Mouse (Mus musculus) induced T-regulatory cell, adult 2 months (primary cell): Measurements from ENCODE around the gene Mfsd8.
"Not testable (repeated sequence)": the region's sequence is repeated elsewhere in the genome, so short reads cannot be mapped to it uniquely, and the experiment has no call there.

Source experiments
- DNase-seq: peaks from one replicate; pipeline ENCODE4 v3.0.0-alpha.2; 2012; ENCODE audit warnings: low read depth

The Mfsd8 gene

DNA sequence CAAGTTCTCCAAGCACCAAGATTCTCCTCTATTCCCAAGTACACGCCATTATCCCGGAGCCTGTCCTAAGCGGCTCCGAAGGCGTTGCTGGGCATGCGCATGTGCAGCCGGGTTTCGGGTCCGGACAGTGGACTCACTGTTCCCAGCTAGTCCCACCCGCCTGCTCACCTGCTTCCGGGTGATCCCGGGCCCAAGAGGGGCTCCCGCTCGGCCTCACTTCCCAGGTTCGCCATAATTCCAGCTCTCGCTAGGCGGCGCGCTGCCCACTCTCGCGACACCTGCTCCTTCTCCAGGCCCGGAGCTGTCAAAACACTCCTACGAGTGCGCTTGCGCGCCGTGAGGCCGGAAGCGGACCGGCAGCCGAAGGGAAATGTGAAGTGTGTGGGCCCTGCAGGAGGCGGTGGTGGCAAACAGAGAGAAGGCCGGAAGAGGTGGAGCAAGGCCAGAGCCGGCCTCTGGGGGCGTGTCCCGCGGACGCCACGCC lies at the start of gene Mfsd8:
Mfsd8 (minus strand) TSS at position 414 of the 484 bp plus-strand sequence.
- DNase-seq: peak; percentile 98

DNA sequence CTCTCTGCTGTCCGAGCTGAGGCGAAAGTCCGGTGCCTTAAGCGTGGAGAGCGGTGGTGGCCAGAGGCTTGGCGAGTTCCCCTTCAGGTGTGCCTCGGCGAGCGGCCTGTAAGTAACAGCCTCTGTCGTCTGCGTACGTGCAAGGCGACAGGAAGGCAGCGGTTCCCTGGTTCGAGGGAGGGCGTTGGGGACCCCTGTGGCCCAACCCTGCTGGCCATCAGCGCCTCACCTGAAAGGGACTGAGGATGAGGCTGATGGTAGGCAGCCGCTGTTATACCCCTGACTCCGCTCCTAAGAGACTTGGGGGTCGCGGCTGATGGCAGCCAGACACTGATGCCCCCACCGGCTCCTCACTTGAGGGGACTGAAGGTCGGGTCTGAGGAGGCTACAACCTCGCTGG lies 47.6 kb upstream of the Mfsd8 start:
- DNase-seq: peak; percentile 66

DNA sequence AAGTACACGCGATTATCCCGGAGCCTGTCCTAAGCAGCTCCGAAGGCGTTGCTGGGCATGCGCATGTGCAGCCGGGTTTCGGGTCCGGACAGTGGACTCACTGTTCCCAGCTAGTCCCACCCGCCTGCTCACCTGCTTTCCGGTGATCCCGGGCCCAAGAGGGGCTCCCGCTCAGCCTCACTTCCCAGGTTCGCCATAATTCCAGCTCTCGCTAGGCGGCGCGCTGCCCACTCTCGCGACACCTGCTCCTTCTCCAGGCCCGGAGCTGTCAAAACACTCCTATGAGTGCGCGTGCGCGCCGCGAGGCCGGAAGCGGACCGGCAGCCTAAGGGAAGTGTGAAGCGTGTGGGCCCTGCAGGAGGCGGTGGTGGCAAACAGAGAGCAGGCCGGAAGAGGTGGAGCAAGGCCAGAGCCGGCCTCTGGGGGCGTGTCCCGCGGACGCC lies 47.2 kb upstream of the Mfsd8 start:
- peak; percentile 98 for DNase-seq

DNA sequence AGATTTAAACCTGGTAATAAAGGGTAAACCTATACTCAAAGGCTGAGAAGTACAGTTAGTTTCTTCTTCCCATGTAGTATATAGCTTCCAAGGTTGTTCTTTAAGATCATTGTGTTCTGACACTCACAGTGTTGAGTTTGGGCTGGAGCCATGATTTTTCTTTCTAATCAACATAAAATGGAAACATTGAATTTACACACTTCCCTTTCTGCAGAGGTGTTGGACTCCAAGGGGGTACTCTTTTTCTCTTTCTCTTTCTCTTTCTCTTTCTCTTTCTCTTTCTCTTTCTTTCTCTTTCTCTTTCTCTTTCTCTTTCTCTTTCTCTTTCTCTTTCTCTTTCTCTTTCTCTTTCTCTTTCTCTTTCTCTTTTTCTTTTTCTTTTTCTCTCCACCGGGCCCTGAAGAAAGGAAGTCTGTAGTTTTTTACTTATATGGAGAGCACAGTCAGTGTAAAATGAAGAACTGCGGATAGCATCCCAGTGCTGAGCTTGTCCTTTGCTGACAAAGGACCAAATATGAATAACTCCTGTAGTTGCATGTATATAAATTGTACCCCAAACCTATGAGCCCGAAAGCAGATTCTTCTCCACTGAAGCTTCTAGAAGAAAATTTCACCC lies 6.5 kb upstream of the Mfsd8 start:
- DNase-seq: peak; percentile 45

DNA sequence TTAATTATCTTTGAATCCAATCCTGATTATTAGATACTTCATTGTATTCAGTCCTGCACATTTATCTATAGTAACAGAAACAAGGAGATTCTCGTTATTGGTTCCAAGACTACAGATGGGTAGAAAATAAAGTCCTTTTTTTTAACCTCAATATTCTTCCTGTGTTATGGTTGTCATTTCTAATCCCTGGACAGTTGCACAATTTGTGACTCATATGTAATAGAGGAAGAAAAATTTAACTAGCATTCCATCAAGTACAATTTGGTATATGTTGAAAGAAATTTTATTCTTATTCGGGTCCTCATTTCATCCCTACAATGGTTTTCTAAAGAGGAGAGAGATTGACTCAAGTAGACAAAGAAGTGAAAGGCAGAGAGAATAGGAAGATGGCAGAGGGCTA lies 1.2 kb upstream of the Mfsd8 start:
- DNase-seq: not testable (repeated sequence)

DNA sequence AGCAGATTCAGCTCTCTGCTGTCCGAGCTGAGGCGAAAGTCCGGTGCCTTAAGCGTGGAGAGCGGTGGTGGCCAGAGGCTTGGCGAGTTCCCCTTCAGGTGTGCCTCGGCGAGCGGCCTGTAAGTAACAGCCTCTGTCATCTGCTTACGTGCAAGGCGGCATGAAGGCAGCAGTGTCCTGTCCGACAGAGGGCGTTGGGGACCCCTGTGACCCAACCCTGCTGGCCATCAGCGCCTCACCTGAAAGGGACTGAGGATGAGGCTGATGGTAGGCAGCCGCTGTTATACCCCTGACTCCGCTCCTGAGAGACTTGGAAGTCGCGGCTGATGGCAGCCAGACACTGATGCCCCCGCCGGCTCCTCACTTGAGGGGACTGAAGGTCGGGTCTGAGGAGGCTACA lies 332 bp upstream of the Mfsd8 start:
- peak; percentile 74 for DNase-seq

DNA sequence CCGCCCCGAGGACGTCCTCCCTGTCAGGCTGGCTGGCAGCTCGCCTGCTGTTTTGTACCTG lies 101 bp upstream of the Mfsd8 start, which contains the start of gene Abhd18:
Abhd18 (plus strand) TSS at position 14 of the 61 bp plus-strand sequence.
- DNase-seq: not testable (repeated sequence)

DNA sequence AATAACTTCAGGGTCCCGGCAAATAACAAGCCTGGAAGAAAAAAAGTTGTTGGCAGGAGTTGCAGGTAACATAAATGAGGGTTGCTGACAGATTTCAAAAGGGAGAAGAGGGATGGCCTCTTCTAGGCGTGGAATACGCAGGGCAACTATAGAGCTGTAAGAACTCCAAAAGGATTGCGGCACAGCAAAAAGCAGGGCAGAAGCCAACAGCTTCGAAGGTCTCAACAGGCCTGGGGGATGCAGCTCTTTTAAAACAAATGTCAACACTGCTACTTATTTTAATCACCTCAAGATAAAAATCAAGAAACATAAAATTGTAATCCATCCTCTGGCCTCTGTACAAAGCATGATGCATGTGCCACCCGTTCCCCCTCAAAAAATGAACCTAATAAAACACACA lies 1.2 kb downstream of the Mfsd8 start:
- DNase-seq: not testable (repeated sequence)

DNA sequence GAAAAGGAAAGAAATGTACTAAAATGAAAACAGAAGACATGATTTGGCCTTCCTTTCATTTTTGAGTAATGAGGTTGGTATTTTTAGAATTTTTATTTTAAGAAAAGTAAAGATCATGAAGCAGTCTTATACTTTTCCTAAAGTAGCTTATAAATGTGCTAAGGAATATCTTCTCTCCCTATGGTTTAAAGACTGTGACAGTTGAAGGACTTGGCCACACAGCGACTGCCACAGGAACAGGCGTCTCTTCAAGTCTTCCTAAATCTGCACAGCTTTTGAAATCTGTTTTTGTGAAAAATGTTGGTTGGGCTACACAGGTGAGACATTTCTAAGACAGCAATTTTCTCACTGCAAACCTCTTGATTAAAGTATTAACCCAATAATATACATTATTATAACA lies 33.4 kb downstream of the Mfsd8 start:
- no peak for DNase-seq

DNA sequence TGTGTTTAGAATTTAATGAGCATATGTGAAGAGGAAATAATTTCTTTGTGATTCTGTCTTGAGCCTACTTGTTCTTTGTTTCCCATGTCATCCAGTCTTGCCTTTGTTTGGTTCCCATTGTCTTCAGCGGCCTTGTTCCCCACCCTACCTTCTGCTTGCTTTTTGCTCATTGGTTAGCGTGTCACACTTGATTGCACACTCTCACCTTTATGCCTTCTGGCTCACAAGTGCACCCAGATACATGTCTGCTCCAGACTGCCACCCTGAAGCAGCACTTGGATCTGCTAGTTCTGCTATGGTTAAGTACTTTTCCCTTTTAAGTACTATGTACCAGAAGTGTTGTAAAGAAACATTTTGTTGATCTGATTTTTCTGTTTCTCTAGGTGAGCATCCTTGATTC lies 36.8 kb downstream of the Mfsd8 start:
- DNase-seq: no peak

DNA sequence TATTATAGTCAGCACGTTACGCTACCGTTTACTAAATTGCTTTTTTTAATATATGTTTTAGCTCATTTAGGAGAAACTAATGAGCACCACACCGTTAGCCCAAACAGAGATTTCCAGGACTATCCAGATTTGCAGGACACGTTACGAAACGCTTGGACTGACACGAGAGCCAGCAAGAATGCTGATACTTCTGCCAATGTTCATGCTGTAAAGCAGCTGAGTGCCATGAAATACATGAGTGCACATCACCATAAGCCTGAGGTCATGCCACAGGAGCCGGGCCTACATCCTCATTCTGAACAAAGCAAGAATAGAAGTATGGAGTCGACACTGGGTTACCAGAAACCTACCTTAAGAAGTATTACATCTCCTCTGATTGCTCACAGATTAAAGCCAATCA lies 38.0 kb downstream of the Mfsd8 start:
- DNase-seq: no peak

DNA sequence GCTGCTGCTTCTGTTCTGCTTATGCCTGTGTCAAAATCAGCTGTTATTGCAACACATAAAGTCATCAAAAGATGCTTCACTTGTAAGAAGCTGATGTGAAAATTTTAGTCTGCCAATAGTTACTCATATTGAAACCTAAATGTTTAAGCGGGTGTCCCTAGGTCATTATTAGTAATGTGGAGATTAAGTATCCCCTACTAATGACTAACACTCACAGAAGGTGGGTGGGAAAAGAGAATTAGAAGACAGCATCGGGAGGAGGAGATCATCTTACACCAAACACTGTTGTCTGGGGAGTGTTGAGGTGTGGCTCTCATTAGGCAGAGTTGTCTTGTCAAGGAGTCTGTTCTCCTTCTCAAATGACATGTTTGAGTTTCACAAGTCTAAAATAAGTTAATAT lies 39.8 kb downstream of the Mfsd8 start:
- no peak for DNase-seq

DNA sequence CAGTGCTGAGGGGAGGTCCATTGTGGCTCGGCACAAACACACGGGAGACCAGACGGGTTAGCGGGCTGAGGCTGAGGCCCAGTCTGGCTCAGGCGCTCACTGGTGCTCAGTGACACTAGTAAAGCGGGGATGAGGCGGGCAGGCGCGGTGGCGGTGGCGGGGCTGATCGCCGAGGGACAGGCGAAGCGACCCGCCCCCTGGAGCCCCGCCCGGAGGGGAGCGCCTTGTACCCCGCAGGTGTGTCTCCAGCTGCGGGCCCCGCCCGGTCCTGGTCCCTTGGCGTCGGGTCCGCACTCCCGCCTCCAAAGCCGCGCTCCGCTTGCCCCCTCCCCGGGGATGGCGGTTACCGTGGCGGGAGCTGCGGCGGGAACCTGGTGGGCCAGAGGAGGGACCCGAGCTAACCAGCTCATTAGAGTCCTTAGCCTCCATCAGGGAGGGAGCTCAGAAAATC lies 46.3 kb downstream of the Mfsd8 start:
- DNase-seq: peak; percentile 77

DNA sequence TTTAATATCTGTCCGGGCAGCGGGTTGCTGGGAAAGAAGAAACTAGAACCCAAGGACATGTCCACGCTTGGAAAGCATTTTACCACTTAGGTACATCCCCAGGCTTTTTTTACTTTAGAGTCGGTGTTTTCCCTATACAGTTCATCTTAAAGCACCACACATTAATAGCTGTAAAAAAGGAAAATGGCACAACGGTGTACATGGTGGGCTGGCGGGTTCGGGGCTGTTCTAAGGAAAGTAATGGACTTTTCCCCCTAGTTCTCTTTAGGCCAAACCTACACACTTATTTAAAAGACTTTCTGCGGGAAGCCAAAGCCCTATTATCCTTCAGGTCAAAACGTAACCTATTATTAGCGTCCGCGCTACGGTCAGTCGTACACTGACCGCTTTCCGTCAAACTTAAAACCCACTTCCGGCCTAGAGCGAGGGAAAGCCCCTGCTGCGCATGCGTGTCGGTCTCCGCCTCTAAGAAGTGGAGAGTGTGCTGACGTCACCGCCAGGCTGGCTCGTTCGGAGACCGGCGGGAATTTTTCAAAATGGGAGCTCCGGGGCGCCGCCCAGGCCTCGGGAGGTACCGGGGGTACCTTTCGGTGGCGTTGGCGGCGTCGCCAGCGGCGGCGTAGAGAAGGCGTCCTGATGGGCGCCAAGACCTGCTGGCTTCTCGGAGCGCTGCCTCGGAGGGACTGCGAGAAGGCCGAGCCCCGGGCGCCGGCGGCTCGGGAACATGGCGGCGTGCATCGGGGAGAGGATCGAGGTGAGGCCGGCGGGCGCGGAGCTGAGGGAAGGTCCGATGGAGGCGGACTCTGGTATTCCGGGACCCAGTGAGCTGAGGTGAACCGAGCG lies 46.9 kb downstream of the Mfsd8 start, which contains the start of gene Plk4:
Plk4 (plus strand) TSS at position 490 of the 843 bp plus-strand sequence.
- peak; percentile 99 for DNase-seq

DNA sequence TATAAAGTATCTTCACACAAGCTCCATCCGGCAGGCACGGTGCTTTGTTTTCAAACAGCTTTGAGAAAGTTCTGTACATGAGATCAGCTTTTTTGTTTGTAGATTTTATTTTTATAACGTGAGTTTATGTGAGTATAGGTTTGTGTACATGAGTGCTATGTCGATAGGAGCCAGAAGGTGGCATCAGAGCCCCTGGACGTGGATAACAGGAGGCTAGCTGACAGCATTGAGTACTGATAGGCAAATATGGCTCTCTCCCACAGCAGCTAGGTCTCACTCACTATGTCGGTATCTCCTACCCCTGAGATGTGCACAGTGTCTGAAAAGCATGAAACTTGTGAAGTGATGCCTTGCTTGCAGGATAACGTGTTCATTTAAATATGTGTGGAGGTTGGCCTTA lies 48.2 kb downstream of the Mfsd8 start:
- DNase-seq: peak; percentile 87

DNA sequence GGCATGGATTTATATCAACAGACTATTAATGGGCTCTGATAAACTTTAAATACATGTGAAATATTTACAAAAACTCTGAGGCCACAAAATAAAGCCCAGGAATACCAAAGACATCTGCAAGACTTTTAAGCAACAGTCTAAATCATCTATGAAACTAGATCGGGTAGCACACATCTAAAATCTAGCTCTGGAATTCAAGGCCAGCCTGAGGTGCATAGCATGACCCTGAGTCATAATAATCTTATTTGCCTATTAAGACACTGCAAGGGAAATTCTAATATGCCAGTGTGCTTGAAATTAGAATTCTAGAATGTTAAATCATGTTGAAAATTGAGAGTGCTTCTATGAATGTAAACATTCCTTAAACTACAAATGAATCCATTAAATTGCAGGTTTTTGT lies 48.6 kb downstream of the Mfsd8 start:
- DNase-seq: no peak

DNA sequence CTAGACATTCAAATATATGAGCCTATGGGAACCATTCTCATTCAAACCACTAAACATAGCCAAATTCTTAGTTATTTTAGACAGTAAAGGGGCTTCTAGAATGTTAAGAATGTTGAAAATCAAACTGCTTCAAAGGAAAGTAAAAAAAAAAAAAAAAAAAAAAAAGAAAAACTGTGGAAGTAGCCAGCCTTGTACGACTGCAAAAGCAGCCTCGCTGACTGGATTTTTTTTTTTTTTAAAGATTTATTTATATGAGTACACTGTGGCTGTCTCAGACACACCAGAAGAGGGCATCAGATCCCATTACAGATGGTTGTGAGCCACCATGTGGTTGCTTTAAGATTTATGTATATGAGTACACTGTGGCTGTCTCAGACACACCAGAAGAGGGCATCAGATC lies 52.9 kb downstream of the Mfsd8 start:
- DNase-seq: no peak
